Mouse (Mus musculus) bone marrow macrophage, adult 2 months (primary cell): ENCODE measurements around the gene Gpx8. TPM values are rescaled to one million over a fixed set of nuclear protein-coding genes. Genes with fewer than 3 reads are reported as not detected.
"Not testable (repeated sequence)": the region's sequence is repeated elsewhere in the genome, so short reads cannot be mapped to it uniquely, and the experiment has no call there.

Experiments used
- H3K27ac ChIP-seq: 2 replicates; pipeline ENCODE4 v1.5.1; 2012; ENCODE audit warnings: low read depth, low read length; ENCODE audit not compliant: insufficient read depth
- H3K4me1 ChIP-seq: 2 replicates; pipeline ENCODE4 v1.6.1; 2012; ENCODE audit warnings: low read length; ENCODE audit not compliant: control insufficient read depth, insufficient read depth
- H3K4me3 ChIP-seq: 2 replicates; pipeline ENCODE4 v1.5.1; 2012; ENCODE audit warnings: mild to moderate bottlenecking, low read length, moderate library complexity; ENCODE audit not compliant: insufficient read depth
- CTCF ChIP-seq: IDR thresholded peaks from 2 replicates; pipeline ENCODE4 v1.5.1; 2012; ENCODE audit warnings: low read depth, mild to moderate bottlenecking, low read length, moderate library complexity
- POLR2A ChIP-seq: IDR thresholded peaks from 2 replicates; pipeline ENCODE4 v1.6.1; 2012; ENCODE audit warnings: mild to moderate bottlenecking, low read depth, low read length, borderline replicate concordance
- polyA plus RNA-seq: library from polyadenylated mRNA; stranded (reverse); fragments of >200 nt; gene quantifications from 2 replicates; pipeline ENCODE4 v1.2.4, GENCODE M21; 2012; ENCODE audit not compliant: missing spikeins, insufficient read depth, insufficient read length

Gene Gpx8
- polyA plus RNA-seq, 1 experiment, result 1.1 TPM

DNA sequence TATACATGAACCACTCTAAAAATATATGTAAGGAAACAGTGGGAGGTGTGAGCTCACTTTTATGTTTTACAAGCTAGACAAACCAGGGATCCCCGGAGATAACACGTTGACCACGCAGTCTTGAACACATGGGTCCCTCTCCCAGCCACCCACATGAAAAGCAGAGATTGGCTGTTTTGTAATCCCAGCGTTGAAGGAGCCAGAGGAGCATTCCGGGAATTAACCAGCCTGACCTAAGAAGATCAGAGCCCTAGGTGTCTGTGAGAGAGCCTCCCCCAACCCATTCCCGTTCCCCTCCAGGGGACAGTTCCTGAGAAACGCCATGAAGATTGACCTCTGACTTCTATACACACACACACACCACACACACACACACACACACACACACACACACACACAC, 14.9 kb downstream of the Gpx8 start:
- no peak overlapping the region for H3K27ac ChIP-seq
- peak overlapping the region; percentile 45 for H3K4me3 ChIP-seq
- peaks cover 6% of the 10 kb centered on the region for H3K4me1 ChIP-seq
- TF ChIP-seq POLR2A, result no peak
- TF ChIP-seq CTCF, result no peak

GRCm38 (mm10) chr13:113023274-113024143, 22.7 kb downstream of the Gpx8 start:
- H3K27ac ChIP-seq, result no peak overlapping the region
- 0 out of 2 replicates have a peak, but pooled peaks cover 4% of the 10 kb centered on the region for H3K4me1 ChIP-seq
- H3K4me3 ChIP-seq, result no peak overlapping the region
- no peak for TF ChIP-seq CTCF

DNA sequence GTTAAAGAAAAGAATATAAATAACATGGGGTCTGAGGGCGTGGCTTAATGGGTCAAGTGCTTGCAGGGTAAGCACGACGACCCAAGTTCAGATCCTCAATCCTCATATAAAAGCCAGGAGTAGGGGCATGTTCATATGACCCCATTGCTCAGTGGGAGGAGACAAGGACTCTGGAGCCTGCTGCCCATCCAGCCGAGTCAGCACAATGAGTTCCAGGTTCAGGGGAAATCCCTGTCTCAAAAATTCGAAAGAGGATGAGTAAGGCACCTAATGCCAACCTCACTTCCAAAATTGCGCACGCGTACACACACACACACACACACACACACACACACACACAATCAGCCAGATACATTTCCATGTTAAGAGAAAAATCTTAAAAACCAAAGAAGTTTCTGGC, 23.7 kb downstream of the Gpx8 start:
- no peak overlapping the region for H3K27ac ChIP-seq
- TF ChIP-seq POLR2A, result no peak
- no peak for TF ChIP-seq CTCF
- no peak overlapping the region for H3K4me3 ChIP-seq
- 0 out of 2 replicates have a peak, but pooled peaks cover 4% of the 10 kb centered on the region for H3K4me1 ChIP-seq

GRCm38 (mm10) chr13:113021521-113021920, 24.7 kb downstream of the Gpx8 start:
- TF ChIP-seq CTCF, result no peak
- no peak for TF ChIP-seq POLR2A
- no peak overlapping the region for H3K27ac ChIP-seq
- no peak overlapping the region for H3K4me3 ChIP-seq
- 0 out of 2 replicates have a peak, but pooled peaks cover 4% of the 10 kb centered on the region for H3K4me1 ChIP-seq

- H3K4me3 ChIP-seq, result peak overlapping the region; percentile 77
- H3K27ac ChIP-seq, H3K4me1 ChIP-seq: not testable (repeated sequence)
Measured at GRCm38 (mm10) chr13:113013174-113013953, 32.8 kb downstream of the Gpx8 start.

DNA sequence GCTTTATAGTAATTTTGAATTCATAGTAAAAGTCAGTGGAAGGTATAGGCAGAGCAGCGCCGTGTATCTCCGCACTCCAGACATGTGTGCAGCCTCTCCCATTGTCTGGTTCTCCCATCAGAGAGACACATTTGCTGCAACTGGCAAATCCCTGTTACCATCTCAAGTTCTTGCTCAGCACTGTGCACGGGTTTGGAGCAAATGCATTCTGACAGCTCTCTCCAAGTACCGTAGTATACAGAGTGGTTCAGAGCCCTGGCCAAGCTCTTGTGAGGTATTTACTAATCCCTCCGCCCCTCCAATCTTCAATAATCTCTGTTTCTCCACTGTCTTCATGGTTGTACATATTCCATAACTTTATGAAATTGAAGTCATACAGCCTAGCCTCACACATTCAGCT, 33.5 kb downstream of the Gpx8 start:
- Histone ChIP-seq H3K4me1 (peaks cover 4% of the 10 kb centered on the region; the same call in 1 of the 2 replicates), H3K27ac (no peak overlapping the region), H3K4me3 (no peak overlapping the region)
- TF ChIP-seq POLR2A (no peak), CTCF (no peak)

GRCm38 (mm10) chr13:113000576-113001318, 45.5 kb downstream of the Gpx8 start:
- H3K4me3 ChIP-seq, result no peak overlapping the region
- no peaks in the 10 kb centered on the region for H3K4me1 ChIP-seq
- no peak overlapping the region for H3K27ac ChIP-seq
- TF ChIP-seq POLR2A, result no peak
- TF ChIP-seq CTCF, result no peak

- Histone ChIP-seq H3K4me3 (no peak overlapping the region), H3K27ac (no peak overlapping the region), H3K4me1 (no peaks in the 10 kb centered on the region)
- no peak for TF ChIP-seq CTCF
- no peak for TF ChIP-seq POLR2A
Measured at GRCm38 (mm10) chr13:113000090-113000489, 46.1 kb downstream of the Gpx8 start.

- TF ChIP-seq CTCF, result no peak
- no peak for TF ChIP-seq POLR2A
- no peak overlapping the region for H3K27ac ChIP-seq
- H3K4me1 ChIP-seq, result peaks cover 2% of the 10 kb centered on the region; the same call in 1 of the 2 replicates
- peak overlapping the region; percentile 39 for H3K4me3 ChIP-seq
Measured at GRCm38 (mm10) chr13:112998427-112999201, 47.6 kb downstream of the Gpx8 start.
